Mouse (Mus musculus): ENCODE data around the gene Klhdc3. TPM values are rescaled to one million over a fixed set of nuclear protein-coding genes. Genes with fewer than 3 reads are reported as not detected.

The Klhdc3 gene
- total and polyA plus RNA-seq, 3 experiments: 57.3 to 91.8 (median 68.9) TPM

GRCm38 (mm10) chr17:46636831-46637523 is 43.7 kb downstream of the Klhdc3 start:
- DNase-seq: peak; percentile 54 to 63
- 26% methylated on average over 15 of the region's 15 CpGs for WGBS

GRCm38 (mm10) chr17:46629685-46630441 is 50.9 kb downstream of the Klhdc3 start:
- H3K36me3 ChIP-seq (ENCODE audit: control insufficient read depth, insufficient read depth, low read length): no peaks in the 10 kb centered on the region
- no peak for TF ChIP-seq POLR2A (IDR thresholded peaks at IDR 0.05; ENCODE audit: insufficient read depth, low read depth, low read length)
- peaks cover 2% of the 10 kb centered on the region for H3K4me1 ChIP-seq (ENCODE audit: control insufficient read depth, insufficient read depth, low read length)
- peak; percentile 52 to 63 for DNase-seq
- H3K27ac ChIP-seq: no peak overlapping the region
- intact Hi-C loops (cut with DNase I): no loop called here
- peak overlapping the region; percentile 81; the same call in 1 of the 2 replicates for H3K9ac ChIP-seq (ENCODE audit: low read depth, low read length)
- 36% methylated on average over 12 of the region's 12 CpGs for WGBS
- no peaks in the 10 kb centered on the region for H3K79me2 ChIP-seq (replicated peaks; ENCODE audit: control insufficient read depth, insufficient read depth, low read length)
- H3K27me3 ChIP-seq (ENCODE audit: control insufficient read depth, insufficient read depth, low read length): no peaks in the 10 kb centered on the region
- H3K4me3 ChIP-seq: peak overlapping the region; percentile 72

More at GRCm38 (mm10) chr17:46636831-46637523, 43.7 kb downstream of the Klhdc3 start:
- H3K36me3 ChIP-seq (ENCODE audit: control insufficient read depth, insufficient read depth, low read length): no peaks in the 10 kb centered on the region
- no peak overlapping the region for H3K27ac ChIP-seq
- H3K9ac ChIP-seq (ENCODE audit: low read depth, low read length): no peak overlapping the region
- H3K79me2 ChIP-seq (replicated peaks; ENCODE audit: control insufficient read depth, insufficient read depth, low read length): no peaks in the 10 kb centered on the region
- H3K4me1 ChIP-seq (ENCODE audit: control insufficient read depth, insufficient read depth, low read length): peaks cover 2% of the 10 kb centered on the region
- TF ChIP-seq CTCF (IDR thresholded peaks at IDR 0.05) (peak; percentile 78), POLR2A (IDR thresholded peaks at IDR 0.05; ENCODE audit: insufficient read depth, low read depth, low read length) (no peak)
- intact Hi-C loops (cut with DNase I): loop anchor here (2.0 to 5.0 kb wide), 2 partner anchors 35 to 112 kb away; no protein-coding TSS in a partner anchor
- H3K27me3 ChIP-seq (ENCODE audit: control insufficient read depth, insufficient read depth, low read length): no peaks in the 10 kb centered on the region
- no peak overlapping the region for H3K4me3 ChIP-seq

GRCm38 (mm10) chr17:46628791-46629684 is 51.7 kb downstream of the Klhdc3 start, which contains the start of gene Ptk7:
Ptk7 (minus strand) TSS chr17:46629504.
- Histone ChIP-seq H3K27ac (peak within 1 kb of the TSS; percentile 51), H3K4me1 (ENCODE audit: control insufficient read depth, insufficient read depth, low read length) (peaks cover 2% of the 10 kb centered on the region), H3K79me2 (replicated peaks; ENCODE audit: control insufficient read depth, insufficient read depth, low read length) (no peaks in the 10 kb centered on the region), H3K36me3 (ENCODE audit: control insufficient read depth, insufficient read depth, low read length) (no peaks in the 10 kb centered on the region), H3K4me3 (peak within 1 kb of the TSS; percentile 72), H3K27me3 (ENCODE audit: control insufficient read depth, insufficient read depth, low read length) (no peaks in the 10 kb centered on the region), H3K9ac (ENCODE audit: low read depth, low read length) (peak within 1 kb of the TSS; percentile 81)
- TF ChIP-seq CTCF (IDR thresholded peaks at IDR 0.05) (no peak), EP300 (IDR thresholded peaks at IDR 0.05; ENCODE audit: insufficient read depth, low read depth, low read length) (no peak), POLR2A (IDR thresholded peaks at IDR 0.05; ENCODE audit: insufficient read depth, low read depth, low read length) (no peak)
- intact Hi-C loops (cut with DNase I): no loop called here
- under 1% methylated on average over 85 of the region's 90 CpGs for WGBS
- peak; percentile 66 to 71 for DNase-seq

- WGBS: 3% methylated on average over 13 of the region's 13 CpGs
- peaks cover 4% of the 10 kb centered on the region for H3K4me1 ChIP-seq (ENCODE audit: control insufficient read depth, insufficient read depth, low read length)
- no peak for DNase-seq
Measured at GRCm38 (mm10) chr17:46628471-46628790, 52.3 kb downstream of the Klhdc3 start.

GRCm38 (mm10) chr17:46627409-46627808 is 53.3 kb downstream of the Klhdc3 start:
- peaks cover 4% of the 10 kb centered on the region for H3K4me1 ChIP-seq (ENCODE audit: control insufficient read depth, insufficient read depth, low read length)

More at GRCm38 (mm10) chr17:46628471-46628790, 52.3 kb downstream of the Klhdc3 start:
- intact Hi-C loops (cut with DNase I): no loop called here
- peak overlapping the region; percentile 81 for H3K9ac ChIP-seq (ENCODE audit: low read depth, low read length)
- TF ChIP-seq EP300 (IDR thresholded peaks at IDR 0.05; ENCODE audit: insufficient read depth, low read depth, low read length) (no peak), POLR2A (IDR thresholded peaks at IDR 0.05; ENCODE audit: insufficient read depth, low read depth, low read length) (no peak), CTCF (IDR thresholded peaks at IDR 0.05) (no peak)
- H3K27me3 ChIP-seq (ENCODE audit: control insufficient read depth, insufficient read depth, low read length): no peaks in the 10 kb centered on the region
- H3K36me3 ChIP-seq (ENCODE audit: control insufficient read depth, insufficient read depth, low read length): no peaks in the 10 kb centered on the region
- H3K79me2 ChIP-seq (replicated peaks; ENCODE audit: control insufficient read depth, insufficient read depth, low read length): no peaks in the 10 kb centered on the region
- peak overlapping the region; percentile 72 for H3K4me3 ChIP-seq
- peak overlapping the region; percentile 51 for H3K27ac ChIP-seq

More at GRCm38 (mm10) chr17:46627409-46627808, 53.3 kb downstream of the Klhdc3 start:
- WGBS: 76% methylated on average over 6 of the region's 6 CpGs
- no peaks in the 10 kb centered on the region for H3K36me3 ChIP-seq (ENCODE audit: control insufficient read depth, insufficient read depth, low read length)
- DNase-seq: no peak
- H3K79me2 ChIP-seq (replicated peaks; ENCODE audit: control insufficient read depth, insufficient read depth, low read length): no peaks in the 10 kb centered on the region
- no peak overlapping the region for H3K27ac ChIP-seq
- TF ChIP-seq POLR2A (IDR thresholded peaks at IDR 0.05; ENCODE audit: insufficient read depth, low read depth, low read length) (no peak), EP300 (IDR thresholded peaks at IDR 0.05; ENCODE audit: insufficient read depth, low read depth, low read length) (no peak), CTCF (IDR thresholded peaks at IDR 0.05) (no peak)
- no peak overlapping the region for H3K4me3 ChIP-seq
- no peaks in the 10 kb centered on the region for H3K27me3 ChIP-seq (ENCODE audit: control insufficient read depth, insufficient read depth, low read length)
- intact Hi-C loops (cut with DNase I): no loop called here
- no peak overlapping the region for H3K9ac ChIP-seq (ENCODE audit: low read depth, low read length)
